Mouse (Mus musculus) urinary bladder, adult 2 months (tissue): ENCODE measurements around the gene Lhfp. TPM values are rescaled to one million over a fixed set of nuclear protein-coding genes. Genes with fewer than 3 reads are reported as not detected.
"Not testable (repeated sequence)": the region's sequence is repeated elsewhere in the genome, so short reads cannot be mapped to it uniquely, and the experiment has no call there.

Experiments used
- DNase-seq: peaks from one replicate; pipeline ENCODE4 v3.0.0; 2022; ENCODE audit warnings: low spot score
- polyA plus RNA-seq: library from polyadenylated mRNA; depleted of rRNA; stranded (reverse); fragments of >200 nt; gene quantifications from 2 replicates; pipeline ENCODE4 v1.2.3, GENCODE M21; 2012

Gene Lhfp
- polyA plus RNA-seq, 1 experiment = 112 TPM

DNA sequence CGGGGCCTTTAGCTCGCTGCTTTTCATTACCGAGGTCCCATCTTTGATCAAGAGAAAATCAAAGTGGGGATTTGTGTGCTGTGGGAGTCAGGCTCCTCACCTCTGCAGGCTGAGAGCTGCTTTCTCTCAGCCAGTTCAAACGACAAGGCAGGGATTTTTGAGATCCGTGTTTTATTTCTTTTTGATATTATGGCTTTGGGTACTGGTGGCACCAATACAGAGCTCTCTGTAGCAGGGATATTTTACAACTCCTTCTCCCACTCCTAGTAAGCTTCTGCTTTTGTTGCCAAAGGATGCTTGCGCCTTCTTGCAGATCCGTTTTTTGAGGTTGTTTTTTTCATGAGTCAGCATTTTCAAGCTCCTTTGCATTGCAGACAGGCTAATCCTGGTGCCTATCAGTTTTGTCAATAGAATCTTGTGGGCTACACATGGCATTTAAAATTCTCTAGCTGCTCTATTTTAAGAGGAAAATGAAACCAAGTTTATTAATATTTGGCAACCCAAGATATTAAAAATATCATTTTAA lies 172.5 kb downstream of the Lhfp start:
- DNase-seq = no peak

- no peak for DNase-seq
Measured at GRCm38 (mm10) chr3:53214386-53214785, 173.1 kb downstream of the Lhfp start.

DNA sequence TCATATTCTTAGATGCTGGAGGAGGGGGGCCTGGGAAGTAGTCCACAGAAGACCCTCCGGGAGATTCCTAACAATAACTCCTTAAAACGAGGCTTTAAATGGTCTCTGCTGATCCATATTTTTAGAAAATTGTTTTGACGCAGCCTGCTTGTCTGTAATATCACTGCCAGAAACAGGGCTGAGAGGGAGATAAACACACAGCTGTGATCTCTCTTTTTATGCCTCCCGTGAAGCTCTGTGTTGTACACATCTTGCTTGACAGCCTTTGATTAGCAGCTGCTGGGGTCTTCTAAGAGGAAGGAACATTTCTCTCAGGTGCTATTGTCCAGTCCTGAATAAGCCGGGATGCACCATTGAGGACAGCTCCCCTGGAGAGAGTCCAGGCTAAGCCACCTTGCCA lies 176.4 kb downstream of the Lhfp start:
- no peak for DNase-seq

GRCm38 (mm10) chr3:53221531-53222272 lies 180.4 kb downstream of the Lhfp start:
- no peak for DNase-seq

- no peak for DNase-seq
Measured at GRCm38 (mm10) chr3:53224141-53224540, 182.8 kb downstream of the Lhfp start.

DNA sequence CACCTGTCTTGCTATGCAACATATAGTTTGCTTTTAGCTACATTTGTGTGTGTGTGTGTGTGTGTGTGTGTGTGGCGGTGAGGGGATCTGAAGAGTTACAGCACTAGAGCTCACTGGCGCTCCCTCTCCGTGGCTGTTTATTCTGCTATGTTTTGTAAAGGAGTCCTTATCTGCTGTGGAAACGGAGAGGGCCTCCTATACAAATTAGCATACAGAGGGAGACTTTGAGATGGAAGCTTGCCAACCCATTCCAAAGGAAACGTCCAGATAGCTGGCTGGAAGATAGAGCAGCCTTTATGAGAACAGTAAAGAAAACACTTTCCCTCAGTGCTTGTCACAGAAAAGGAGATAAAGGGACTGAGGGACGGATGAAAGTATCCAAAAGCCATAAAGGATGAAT lies 184.4 kb downstream of the Lhfp start:
- no peak for DNase-seq

DNA sequence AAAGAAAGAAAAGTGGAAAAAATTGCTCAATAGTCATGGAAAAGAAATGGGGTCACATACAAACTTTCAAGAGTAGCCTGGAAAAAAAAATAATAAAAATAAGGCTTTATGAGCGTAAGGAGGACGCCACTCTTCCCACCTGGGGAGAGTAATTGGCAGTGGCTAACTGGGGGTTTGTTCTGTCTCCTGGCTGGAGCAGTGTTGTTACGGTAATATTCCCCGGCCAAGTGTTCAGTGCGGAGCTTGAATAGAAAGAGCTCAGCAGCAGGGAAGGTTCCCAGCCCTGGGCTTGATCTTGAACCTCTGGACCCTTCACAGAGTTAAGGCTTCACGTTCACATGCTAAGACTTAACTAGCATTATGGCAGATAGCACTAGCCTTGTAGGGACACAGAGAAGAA lies 184.9 kb downstream of the Lhfp start:
- DNase-seq = no peak

GRCm38 (mm10) chr3:53227866-53228265 lies 186.5 kb downstream of the Lhfp start:
- DNase-seq = no peak

GRCm38 (mm10) chr3:53230562-53230961 lies 189.2 kb downstream of the Lhfp start:
- DNase-seq = no peak

GRCm38 (mm10) chr3:53231112-53231511 lies 189.8 kb downstream of the Lhfp start:
- DNase-seq = no peak

- DNase-seq = not testable (repeated sequence)
Measured at GRCm38 (mm10) chr3:53232411-53232810, 191.1 kb downstream of the Lhfp start.

DNA sequence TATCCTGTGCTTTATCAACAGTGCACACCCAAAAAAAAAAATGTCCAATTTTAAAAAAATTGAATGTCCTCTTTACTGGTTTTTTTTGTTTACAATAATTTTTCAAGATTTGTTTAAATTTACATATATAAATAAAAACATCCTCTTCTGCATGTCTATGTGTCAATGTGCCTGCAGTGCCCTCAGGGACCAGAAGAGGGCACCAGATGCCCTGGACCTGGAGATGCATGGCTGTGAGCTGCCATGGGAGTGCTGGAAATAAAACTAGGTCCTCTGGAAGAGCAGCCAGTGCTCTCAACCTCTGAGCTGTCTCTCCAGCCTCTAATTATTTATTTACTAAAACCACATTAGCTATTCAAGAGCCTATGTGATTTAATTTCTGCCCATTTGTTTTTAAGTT lies 193.4 kb downstream of the Lhfp start:
- DNase-seq = no peak

GRCm38 (mm10) chr3:53236471-53236870 lies 195.1 kb downstream of the Lhfp start:
- no peak for DNase-seq

DNA sequence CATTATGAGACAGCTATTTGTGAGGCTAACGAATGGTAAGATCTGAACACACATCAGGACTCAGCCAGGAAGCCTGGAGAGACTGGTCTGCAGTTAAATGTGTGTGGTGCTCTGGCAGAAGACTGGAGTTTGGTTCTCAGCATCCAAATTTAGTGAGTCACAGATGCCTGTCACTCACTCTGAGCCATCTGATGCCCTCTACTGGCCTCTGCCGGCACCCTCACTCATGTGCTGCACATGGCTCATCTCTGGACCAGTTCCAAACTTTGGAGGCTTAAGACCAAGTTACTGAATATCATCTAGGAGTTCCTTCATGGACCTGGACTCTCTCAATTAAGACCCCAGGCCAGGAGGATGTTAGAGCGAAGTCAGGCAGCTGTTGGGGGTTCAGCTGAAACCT lies 198.8 kb downstream of the Lhfp start:
- no peak for DNase-seq

GRCm38 (mm10) chr3:53245571-53246208 lies 204.4 kb downstream of the Lhfp start:
- DNase-seq = no peak

DNA sequence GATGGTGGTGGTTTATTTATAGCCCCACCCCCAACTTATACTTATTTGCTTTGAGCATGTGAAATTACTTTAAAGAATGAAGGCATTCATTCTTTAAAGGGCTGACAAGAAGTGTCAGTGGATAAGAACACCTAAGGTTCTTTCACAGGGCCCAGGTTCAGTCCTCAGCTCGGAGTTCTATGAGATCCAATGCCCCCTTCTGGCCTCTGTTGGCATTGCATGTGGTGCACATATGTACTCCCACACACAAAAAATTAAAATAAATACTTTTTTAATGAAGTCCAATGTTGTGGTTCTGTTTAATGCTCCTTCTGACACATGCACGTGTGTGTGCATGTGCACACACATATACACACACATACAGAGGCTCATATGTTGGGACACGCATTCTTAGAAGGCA lies 205.8 kb downstream of the Lhfp start:
- no peak for DNase-seq

- DNase-seq = no peak
Measured at GRCm38 (mm10) chr3:53248158-53248874, 207.0 kb downstream of the Lhfp start.

- DNase-seq = no peak
Measured at GRCm38 (mm10) chr3:53252556-53252955, 211.2 kb downstream of the Lhfp start.

GRCm38 (mm10) chr3:53253223-53253832 lies 212.0 kb downstream of the Lhfp start:
- no peak for DNase-seq

GRCm38 (mm10) chr3:53258657-53259158 lies 217.4 kb downstream of the Lhfp start:
- no peak for DNase-seq

DNA sequence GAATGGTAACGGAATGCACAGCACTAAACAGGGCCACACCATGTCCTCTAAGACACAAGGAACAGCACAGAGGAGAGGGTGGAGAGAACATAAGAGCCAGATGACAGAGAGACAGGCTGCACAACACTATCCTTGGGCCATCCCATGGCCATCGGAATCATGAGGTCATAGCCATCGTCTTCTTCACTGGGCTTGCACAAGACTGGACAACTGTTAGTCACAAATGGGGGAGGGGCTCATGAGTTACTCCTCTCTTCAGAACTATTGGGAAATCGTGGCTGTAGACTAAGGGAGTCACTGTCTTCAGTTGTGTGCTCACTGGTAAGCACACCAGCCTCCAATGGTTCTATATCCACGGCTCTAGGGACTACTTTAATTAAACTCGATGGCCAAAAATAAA lies 224.8 kb downstream of the Lhfp start:
- no peak for DNase-seq

DNA sequence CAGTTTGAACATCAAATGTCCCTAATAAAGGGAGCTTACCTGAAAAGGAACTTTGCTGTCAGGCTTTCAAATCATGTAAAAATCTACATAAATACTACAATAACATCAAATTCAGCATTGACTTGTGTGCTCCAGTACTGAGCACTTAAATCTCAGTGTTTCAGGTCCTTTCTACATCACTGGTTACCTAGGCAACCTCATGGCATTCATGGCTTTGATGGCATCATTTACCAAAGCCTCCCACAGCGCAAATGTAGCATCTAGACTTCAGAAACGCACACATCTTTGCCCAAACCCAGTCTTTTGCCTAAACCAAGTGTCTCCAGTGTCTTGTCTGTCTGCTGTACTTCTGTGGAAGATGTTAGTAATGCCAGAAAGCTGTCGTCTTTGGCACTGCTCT lies 225.7 kb downstream of the Lhfp start:
- no peak for DNase-seq
